Mouse (Mus musculus) embryonic fibroblast, embryonic 13.5 days (primary cell): ENCODE data around the gene Gnat1.

ENCODE experiments used
- CTCF ChIP-seq: IDR thresholded peaks from 2 replicates; pipeline ENCODE4 v1.5.1; 2011; ENCODE audit warnings: mild to moderate bottlenecking, control low read depth, low read length, moderate library complexity, borderline replicate concordance; ENCODE audit not compliant: insufficient read depth
- POLR2A ChIP-seq: IDR thresholded peaks from 2 replicates; pipeline ENCODE4 v1.6.1; 2011; ENCODE audit warnings: low read depth, mild to moderate bottlenecking, control low read depth, low read length, moderate library complexity

DNA sequence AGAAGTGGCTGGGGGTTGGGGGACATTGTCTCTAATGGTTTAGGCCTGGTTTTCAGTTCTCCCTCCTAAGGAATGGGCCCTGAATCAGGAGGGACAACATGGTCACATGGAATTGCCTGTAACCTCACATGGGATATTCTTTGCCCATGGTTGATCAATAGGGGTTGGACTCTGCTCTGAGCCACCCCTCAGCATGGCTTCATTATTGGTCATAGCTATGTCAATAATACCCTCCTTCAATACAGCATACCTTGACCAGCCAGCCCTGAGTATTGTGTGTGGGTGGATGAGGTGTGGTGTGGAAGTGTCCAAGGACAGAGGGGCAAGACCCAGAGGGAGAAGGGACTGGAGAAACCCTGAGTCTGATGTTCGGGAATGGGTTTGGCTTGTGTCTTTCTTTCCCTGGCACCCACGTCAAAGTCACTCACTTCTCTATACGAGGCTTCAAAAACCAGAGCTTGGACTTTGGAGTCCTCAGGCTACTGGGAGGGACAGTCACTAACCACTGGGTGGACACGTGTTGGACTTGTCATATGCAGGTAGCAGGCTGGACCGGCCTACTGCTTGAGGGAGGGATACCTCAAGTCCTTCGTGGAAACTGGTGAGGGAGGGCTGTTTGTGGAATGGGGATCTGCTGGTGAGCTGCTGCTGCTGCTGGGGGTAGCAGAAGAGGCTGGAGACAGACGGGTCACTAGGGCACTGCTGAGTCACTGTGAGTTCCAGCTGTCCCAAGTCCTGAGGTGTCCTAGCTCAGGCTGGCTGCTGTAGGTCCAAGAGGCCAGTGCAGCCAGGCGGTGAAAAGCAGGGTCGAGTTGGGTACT is 4.7 kb downstream of the Gnat1 start:
- TF ChIP-seq POLR2A (no peak), CTCF (no peak)
